Mouse (Mus musculus) limb, embryonic 14.5 days (tissue): Measurements from ENCODE around the gene Meis1. TPM values are rescaled to one million over a fixed set of nuclear protein-coding genes. Genes with fewer than 3 reads are reported as not detected.

Source experiments
- ATAC-seq: fragments of 200-750 bp; cut with Nextera tagmentation; 2 replicates; pipeline ENCODE4 v1.8.0; 2017; ENCODE audit warnings: low read depth, moderate number of reproducible peaks, moderate TSS enrichment; ENCODE audit not compliant: low FRiP score
- DNase-seq: peaks from one replicate; pipeline ENCODE4 v3.0.0-alpha.2; 2015; ENCODE audit warnings: low spot score
- H3K27ac ChIP-seq: fragments of 300-500 bp; sonication (generic); replicated peaks from 2 replicates; pipeline ENCODE4 v1.5.1; 2014; ENCODE audit warnings: low read depth, mild to moderate bottlenecking, low read length, moderate library complexity, mixed read lengths
- H3K27me3 ChIP-seq: fragments of 300-500 bp; sonication (generic); 2 replicates; pipeline ENCODE4 v1.6.1; 2014; ENCODE audit warnings: low read length, mixed read lengths; ENCODE audit not compliant: control insufficient read depth, insufficient read depth
- H3K36me3 ChIP-seq: fragments of 300-500 bp; sonication (generic); 2 replicates; pipeline ENCODE4 v1.6.1; 2014; ENCODE audit warnings: mild to moderate bottlenecking, low read length, moderate library complexity, mixed read lengths; ENCODE audit not compliant: control insufficient read depth, insufficient read depth
- H3K4me1 ChIP-seq: fragments of 300-500 bp; sonication (generic); 2 replicates; pipeline ENCODE4 v1.6.1; 2014; ENCODE audit warnings: antibody characterized with exemption, low read length, mixed read lengths; ENCODE audit not compliant: control insufficient read depth, insufficient read depth
- H3K4me2 ChIP-seq: fragments of 300-500 bp; sonication (generic); replicated peaks from 2 replicates; pipeline ENCODE4 v1.6.1; 2014; ENCODE audit warnings: low read depth, mild to moderate bottlenecking, low read length, moderate library complexity; ENCODE audit not compliant: severe bottlenecking
- H3K4me3 ChIP-seq: fragments of 300-500 bp; sonication (generic); replicated peaks from 2 replicates; pipeline ENCODE4 v1.5.1; 2014; ENCODE audit warnings: low read length
- H3K9ac ChIP-seq: fragments of 300-500 bp; sonication (generic); 2 replicates; pipeline ENCODE4 v1.6.1; 2014; ENCODE audit warnings: mild to moderate bottlenecking, low read depth, low read length, moderate library complexity; ENCODE audit not compliant: severe bottlenecking
- H3K9me3 ChIP-seq: fragments of 300-500 bp; sonication (generic); 2 replicates; pipeline ENCODE4 v1.6.1; 2016; ENCODE audit warnings: low read length; ENCODE audit not compliant: control insufficient read depth
- POLR2A ChIP-seq: fragments of 200-500 bp; IDR thresholded peaks from 2 replicates; pipeline ENCODE4 v1.8.0; 2012; ENCODE audit warnings: inconsistent platforms, mild to moderate bottlenecking, moderate library complexity, borderline replicate concordance; ENCODE audit not compliant: insufficient read depth, insufficient read length; ENCODE audit errors: extremely low read depth
- whole genome bisulfite sequencing: fragments of 180-500 bp; shearing (Covaris S2); extraction: QIAGEN DNeasy Blood & Tissue Kit; methylation state at CpG from one replicate; pipeline ENCODE4 v1.1.7; 2014; 5-methylcytosine and 5-hydroxymethylcytosine counted together
- polyA plus RNA-seq, 2 experiments: library from polyadenylated mRNA; depleted of rRNA in 1 of 2; stranded (reverse) in 1 of 2; unstranded in 1 of 2; fragments of >200 nt; fragmentation: Nextera tagmentation in 1 of 2; extraction: Ambion mirVana in 1 of 2; gene quantifications; 2 replicates each; pipeline versions ENCODE4 v1.2.1 to v1.2.3; 2012 to 2014

Gene Meis1
- polyA plus RNA-seq, 2 experiments: 15.9 to 16.2 TPM

DNA sequence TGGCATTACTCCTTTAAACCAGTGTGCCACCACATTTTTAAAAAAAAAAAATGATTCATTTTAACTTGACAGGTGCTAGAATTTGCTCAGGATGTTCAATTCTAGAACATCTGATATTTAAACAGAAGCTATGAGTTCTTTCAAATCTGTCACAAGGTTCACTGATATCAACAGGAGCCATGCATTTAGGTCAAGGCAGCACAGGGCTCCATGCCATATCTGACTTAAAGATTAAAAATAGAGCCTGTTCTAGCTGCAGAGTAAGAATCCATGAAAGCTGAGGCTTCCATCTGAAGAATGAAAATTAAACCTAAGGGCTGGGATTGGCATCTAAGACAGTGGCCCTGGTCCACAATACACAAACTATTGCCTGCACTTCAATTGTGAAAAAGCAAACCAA is 45.8 kb downstream of the Meis1 start:
- no peak overlapping the region for H3K4me3 ChIP-seq
- H3K27ac ChIP-seq: no peak overlapping the region
- H3K27me3 ChIP-seq: no peaks in the 10 kb centered on the region
- no peak for DNase-seq
- no peak overlapping the region for H3K9ac ChIP-seq
- no peak for TF ChIP-seq POLR2A
- 0 out of 2 replicates have a peak, but pooled peaks cover 5% of the 10 kb centered on the region for H3K36me3 ChIP-seq
- H3K4me2 ChIP-seq: no peak overlapping the region
- peaks cover 4% of the 10 kb centered on the region; the same call in 1 of the 2 replicates for H3K4me1 ChIP-seq
- H3K9me3 ChIP-seq: no peaks in the 10 kb centered on the region
- ATAC-seq: no peak

DNA sequence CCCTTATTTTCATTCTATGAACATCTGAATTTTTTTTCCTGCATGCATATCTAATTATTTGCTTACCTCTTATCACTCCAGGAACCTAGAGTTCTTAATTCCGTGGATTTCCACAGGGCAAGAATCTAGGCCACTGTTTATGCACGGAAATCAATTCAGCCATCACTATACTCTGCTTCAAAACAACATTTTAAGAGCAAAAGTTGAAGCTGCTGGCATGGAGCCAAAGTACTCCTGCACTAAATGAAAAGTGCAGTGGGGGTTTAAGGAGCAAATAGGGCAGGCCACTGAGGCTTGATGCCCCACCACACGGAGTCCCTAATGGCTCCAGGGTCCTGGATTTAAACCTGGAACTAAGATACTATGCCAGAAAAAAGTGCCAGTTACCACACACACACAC is 47.2 kb downstream of the Meis1 start:
- Histone ChIP-seq H3K4me1 (peaks cover 4% of the 10 kb centered on the region; the same call in 1 of the 2 replicates), H3K27ac (no peak overlapping the region), H3K9ac (no peak overlapping the region), H3K27me3 (no peaks in the 10 kb centered on the region), H3K9me3 (no peaks in the 10 kb centered on the region), H3K4me3 (no peak overlapping the region), H3K36me3 (0 out of 2 replicates have a peak, but pooled peaks cover 5% of the 10 kb centered on the region), H3K4me2 (no peak overlapping the region)
- DNase-seq: peak; percentile 42
- WGBS: 21% methylated on average over 3 of the region's 3 CpGs
- TF ChIP-seq POLR2A: no peak
- ATAC-seq: no peak

DNA sequence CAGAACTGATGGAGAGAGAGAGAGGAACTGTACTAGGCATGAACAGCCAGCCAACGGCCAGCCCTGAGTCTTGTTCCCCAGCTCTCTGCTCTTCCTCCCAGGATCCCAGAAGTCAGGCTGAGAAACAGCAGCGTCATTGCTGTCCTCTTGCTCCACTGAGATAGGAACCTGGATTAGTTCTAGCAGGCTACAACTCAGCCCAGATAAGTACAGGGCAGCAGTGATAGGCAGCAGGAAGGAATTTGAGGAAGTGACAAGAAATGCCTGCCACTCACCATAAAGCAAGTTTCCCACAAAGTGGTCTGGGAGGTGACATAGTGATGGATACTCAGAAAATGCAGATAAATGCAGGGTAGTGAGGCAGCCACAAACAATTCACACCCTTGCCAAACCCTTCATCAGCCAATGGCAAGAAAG is 48.9 kb downstream of the Meis1 start:
- ATAC-seq (no peak), DNase-seq (no peak)

DNA sequence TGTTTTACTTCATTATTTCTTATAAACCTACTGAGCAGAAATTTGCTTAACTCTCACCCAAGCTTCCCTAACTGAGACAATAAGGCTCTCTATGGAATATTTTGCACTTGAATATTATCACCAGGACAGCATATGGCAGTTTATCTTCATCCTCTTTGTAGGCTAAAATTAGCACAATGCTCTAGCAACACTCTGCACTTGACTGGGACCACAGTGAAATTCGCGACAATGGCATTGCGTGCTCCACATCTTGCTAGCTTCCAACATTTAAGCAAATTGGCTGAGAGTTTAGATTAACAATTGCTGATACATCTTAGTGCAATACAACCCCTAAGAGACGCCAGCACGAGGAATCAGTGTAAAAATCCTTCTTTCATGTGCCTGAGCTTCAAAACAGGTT is 54.4 kb downstream of the Meis1 start:
- ATAC-seq: no peak
- Histone ChIP-seq H3K4me1 (no peaks in the 10 kb centered on the region), H3K4me2 (no peak overlapping the region), H3K27ac (no peak overlapping the region), H3K9ac (no peak overlapping the region), H3K9me3 (no peaks in the 10 kb centered on the region), H3K27me3 (no peaks in the 10 kb centered on the region), H3K36me3 (no peaks in the 10 kb centered on the region), H3K4me3 (no peak overlapping the region)
- 74% methylated on average over 5 of the region's 5 CpGs for WGBS
- TF ChIP-seq POLR2A: no peak
- DNase-seq: no peak

More for the DNA sequence above, 48.9 kb downstream of the Meis1 start:
- Histone ChIP-seq H3K36me3 (0 out of 2 replicates have a peak, but pooled peaks cover 2% of the 10 kb centered on the region), H3K4me1 (peaks cover 4% of the 10 kb centered on the region; the same call in 1 of the 2 replicates), H3K4me2 (no peak overlapping the region), H3K9me3 (no peaks in the 10 kb centered on the region), H3K27ac (no peak overlapping the region), H3K4me3 (no peak overlapping the region), H3K9ac (no peak overlapping the region), H3K27me3 (no peaks in the 10 kb centered on the region)
- no peak for TF ChIP-seq POLR2A
- 67% methylated on average over 2 of the region's 2 CpGs for WGBS

DNA sequence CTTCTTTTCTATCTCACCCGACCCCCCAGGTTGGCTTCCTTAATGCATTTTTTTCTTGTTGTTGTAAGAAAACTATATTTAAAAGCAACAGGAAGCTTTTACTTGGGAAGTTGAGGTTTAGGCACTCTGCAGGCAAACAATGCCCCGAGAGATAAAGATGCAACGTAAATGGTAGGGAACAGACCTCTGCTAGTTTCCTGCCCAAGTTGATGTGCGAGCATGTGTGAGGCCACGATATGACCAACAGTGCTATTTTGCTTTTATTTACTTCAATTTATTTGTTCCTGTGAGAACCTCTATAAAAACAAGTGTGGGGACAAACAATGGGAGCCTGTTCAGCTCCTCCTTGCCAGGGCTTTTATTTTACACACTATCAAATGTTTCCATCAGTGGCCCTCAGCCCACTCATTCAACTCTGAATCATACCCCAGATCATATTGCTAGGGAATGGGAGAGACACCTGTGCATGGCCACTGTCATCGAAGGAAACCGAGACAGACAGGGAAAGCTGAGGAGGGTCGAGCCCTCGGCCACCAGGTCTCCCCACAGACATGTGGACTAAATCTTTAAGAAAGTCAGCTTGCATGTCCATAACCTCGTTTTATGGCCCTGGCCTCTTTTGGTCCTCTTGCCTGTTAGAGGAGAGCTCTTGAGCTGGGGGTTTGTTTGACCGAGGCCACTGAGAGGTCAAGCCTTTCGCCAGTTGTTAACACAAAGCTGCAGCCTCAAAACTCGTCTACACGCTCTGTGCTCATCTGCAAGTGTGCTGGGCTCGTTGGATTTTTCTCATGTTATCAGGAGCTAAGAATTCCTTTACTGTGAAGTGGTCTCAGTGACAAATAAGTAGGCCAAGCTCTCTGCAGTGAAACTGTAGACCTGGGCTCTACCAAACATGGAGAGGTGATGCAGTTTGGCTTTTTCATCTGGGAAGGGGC is 55.3 kb downstream of the Meis1 start:
- Histone ChIP-seq H3K9me3 (no peaks in the 10 kb centered on the region), H3K4me1 (no peaks in the 10 kb centered on the region), H3K4me3 (no peak overlapping the region), H3K27ac (no peak overlapping the region), H3K27me3 (no peaks in the 10 kb centered on the region), H3K4me2 (no peak overlapping the region), H3K36me3 (no peaks in the 10 kb centered on the region), H3K9ac (no peak overlapping the region)
- WGBS: 40% methylated on average over 15 of the region's 15 CpGs
- TF ChIP-seq POLR2A: no peak
- no peak for ATAC-seq
- DNase-seq: no peak
